Mouse (Mus musculus): ENCODE measurements at regions not wholly inside any gene's neighbourhood (a gene's known extent, or its start where the extent isn't known, plus 50 kb on each side); places are given as distances from the start of the nearest gene placed in this dataset.
"Not testable (repeated sequence)": the region's sequence is repeated elsewhere in the genome, so short reads cannot be mapped to it uniquely, and the experiment has no call there.

DNA sequence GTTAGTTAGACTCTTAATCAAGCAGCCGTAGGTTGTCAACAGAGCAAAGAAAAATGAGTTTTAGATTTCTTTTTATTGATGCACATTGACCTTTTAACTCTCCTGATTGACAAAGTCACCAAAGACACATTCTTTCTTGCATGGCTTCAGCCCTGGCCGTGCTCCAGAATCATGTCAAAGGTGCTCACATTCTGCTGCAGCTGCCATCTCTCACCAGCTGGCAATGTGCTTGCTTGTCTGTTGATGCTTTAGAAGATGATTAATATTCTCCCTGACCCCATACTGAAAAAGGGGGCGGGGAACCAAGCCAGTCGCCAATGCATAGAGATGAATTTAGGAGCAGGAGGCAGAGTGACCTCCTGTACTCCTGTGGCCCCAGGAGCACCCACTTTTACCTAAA lies 510.1 kb downstream of the Hace1 start:
- WGBS: 48% methylated on average over 4 of the region's 4 CpGs
- H3K9me3 ChIP-seq (replicated peaks; ENCODE audit: low read length): no peaks in the 10 kb centered on the region
- H3K27me3 ChIP-seq (ENCODE audit: insufficient read depth, low read length): no peaks in the 10 kb centered on the region
- no peak overlapping the region for H3K4me2 ChIP-seq (ENCODE audit: low read length)
- TF ChIP-seq CTCF (IDR thresholded peaks at IDR 0.05; ENCODE audit: low read depth): no peak
- no peak overlapping the region for H3K27ac ChIP-seq
- H3K4me1 ChIP-seq (replicated peaks; ENCODE audit: insufficient read depth, low read length): no peaks in the 10 kb centered on the region
- DNase-seq (ENCODE audit: low spot score): no peak
- H3K9ac ChIP-seq (ENCODE audit: low read depth, low read length): no peak overlapping the region
- no peak overlapping the region for H3K4me3 ChIP-seq (replicated peaks; ENCODE audit: low read depth, low read length)
- no peaks in the 10 kb centered on the region for H3K36me3 ChIP-seq (ENCODE audit: insufficient read depth, low read length)
- no peak for ATAC-seq (replicated peaks; ENCODE audit: low FRiP score, low read depth)

GRCm38 (mm10) chr10:46100837-46101236 lies 523.2 kb downstream of the Hace1 start:
- ATAC-seq (replicated peaks; ENCODE audit: low FRiP score, low read depth): no peak

DNA sequence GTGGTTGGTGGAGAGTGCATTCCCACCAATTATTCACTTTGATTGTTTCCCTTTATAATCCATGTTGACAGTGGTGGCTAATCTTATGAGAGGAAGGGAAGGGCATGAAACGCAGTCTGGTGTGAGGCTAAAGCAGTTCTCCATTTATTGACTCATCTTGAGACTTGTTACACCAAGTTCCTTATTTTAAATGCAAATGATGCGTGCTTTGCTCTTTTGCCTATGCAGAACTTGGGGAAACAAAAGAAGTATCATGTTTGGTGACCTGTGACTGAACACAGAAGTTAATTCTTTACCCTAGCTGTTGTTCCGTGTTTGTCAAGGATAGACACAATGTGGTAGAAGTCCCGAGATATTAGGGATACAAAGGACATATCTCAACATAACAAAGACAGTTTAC lies 531.2 kb downstream of the Hace1 start:
- no peak for TF ChIP-seq CTCF (IDR thresholded peaks at IDR 0.05; ENCODE audit: low read depth)
- H3K4me2 ChIP-seq (ENCODE audit: low read length): no peak overlapping the region
- no peaks in the 10 kb centered on the region for H3K9me3 ChIP-seq (replicated peaks; ENCODE audit: low read length)
- no peak overlapping the region for H3K27ac ChIP-seq
- WGBS: 78% methylated on average over 4 of the region's 4 CpGs
- H3K9ac ChIP-seq (ENCODE audit: low read depth, low read length): no peak overlapping the region
- no peaks in the 10 kb centered on the region for H3K27me3 ChIP-seq (ENCODE audit: insufficient read depth, low read length)
- no peaks in the 10 kb centered on the region for H3K36me3 ChIP-seq (ENCODE audit: insufficient read depth, low read length)
- no peak for DNase-seq (ENCODE audit: low spot score)
- ATAC-seq (replicated peaks; ENCODE audit: low FRiP score, low read depth): no peak
- H3K4me1 ChIP-seq (replicated peaks; ENCODE audit: insufficient read depth, low read length): no peaks in the 10 kb centered on the region
- no peak overlapping the region for H3K4me3 ChIP-seq (replicated peaks; ENCODE audit: low read depth, low read length)

More at GRCm38 (mm10) chr10:46100837-46101236, 523.2 kb downstream of the Hace1 start:
- Histone ChIP-seq H3K36me3 (ENCODE audit: insufficient read depth, low read length) (no peaks in the 10 kb centered on the region), H3K4me2 (ENCODE audit: low read length) (no peak overlapping the region), H3K27me3 (ENCODE audit: insufficient read depth, low read length) (no peaks in the 10 kb centered on the region), H3K9ac (ENCODE audit: low read depth, low read length) (no peak overlapping the region), H3K9me3 (replicated peaks; ENCODE audit: low read length) (no peaks in the 10 kb centered on the region), H3K27ac (no peak overlapping the region), H3K4me3 (replicated peaks; ENCODE audit: low read depth, low read length) (no peak overlapping the region), H3K4me1 (replicated peaks; ENCODE audit: insufficient read depth, low read length) (no peaks in the 10 kb centered on the region)
- no peak for DNase-seq (ENCODE audit: low spot score)
- TF ChIP-seq CTCF (IDR thresholded peaks at IDR 0.05; ENCODE audit: low read depth): no peak

DNA sequence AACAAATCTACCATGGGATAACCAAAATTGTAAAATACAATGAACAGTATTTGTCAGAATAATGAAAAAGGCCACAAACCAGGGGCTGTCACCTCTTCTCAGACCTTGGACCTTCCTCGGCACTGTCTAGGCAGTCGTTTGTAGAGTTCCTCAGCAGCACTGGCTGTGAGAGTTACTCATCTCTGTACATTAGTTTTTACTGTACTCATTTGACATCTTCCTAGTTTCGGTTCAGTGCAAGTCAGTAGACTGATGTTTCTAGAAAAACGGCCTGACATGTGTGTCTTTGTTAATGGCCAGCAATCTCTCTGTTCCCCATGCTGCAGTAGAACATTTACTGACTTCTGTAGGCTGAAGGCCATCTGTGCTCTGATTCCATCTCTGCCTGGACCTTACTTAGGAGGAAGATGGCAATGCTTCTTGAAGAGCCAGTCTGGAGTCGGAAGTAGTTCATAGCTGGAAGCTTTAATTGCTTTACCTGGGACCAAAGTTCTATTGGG lies 537.1 kb downstream of the Hace1 start:
- TF ChIP-seq CTCF (IDR thresholded peaks at IDR 0.05; ENCODE audit: low read depth): no peak
- no peak for DNase-seq (ENCODE audit: low spot score)
- H3K4me2 ChIP-seq (ENCODE audit: low read length): no peak overlapping the region
- H3K9ac ChIP-seq (ENCODE audit: low read depth, low read length): no peak overlapping the region
- WGBS: 90% methylated on average over 5 of the region's 5 CpGs
- no peak overlapping the region for H3K27ac ChIP-seq
- no peak for ATAC-seq (replicated peaks; ENCODE audit: low FRiP score, low read depth)
- H3K4me1 ChIP-seq (replicated peaks; ENCODE audit: insufficient read depth, low read length): no peaks in the 10 kb centered on the region
- H3K9me3 ChIP-seq (replicated peaks; ENCODE audit: low read length): no peaks in the 10 kb centered on the region
- no peaks in the 10 kb centered on the region for H3K36me3 ChIP-seq (ENCODE audit: insufficient read depth, low read length)
- H3K27me3 ChIP-seq (ENCODE audit: insufficient read depth, low read length): no peaks in the 10 kb centered on the region
- no peak overlapping the region for H3K4me3 ChIP-seq (replicated peaks; ENCODE audit: low read depth, low read length)

GRCm38 (mm10) chr10:46122409-46122808 lies 544.8 kb downstream of the Hace1 start:
- H3K9me3 ChIP-seq (replicated peaks; ENCODE audit: low read length); H3K27me3 ChIP-seq (ENCODE audit: insufficient read depth, low read length); H3K36me3 ChIP-seq (ENCODE audit: insufficient read depth, low read length); H3K4me2 ChIP-seq (ENCODE audit: low read length); H3K4me3 ChIP-seq (replicated peaks; ENCODE audit: low read depth, low read length); H3K4me1 ChIP-seq (replicated peaks; ENCODE audit: insufficient read depth, low read length); H3K27ac ChIP-seq; DNase-seq (ENCODE audit: low spot score); H3K9ac ChIP-seq (ENCODE audit: low read depth, low read length); ATAC-seq (replicated peaks; ENCODE audit: low FRiP score, low read depth): not testable (repeated sequence)
- WGBS: 70% methylated on average over 1 of the region's 2 CpGs

GRCm38 (mm10) chr10:46123795-46124194 lies 546.2 kb downstream of the Hace1 start:
- Histone ChIP-seq H3K27me3 (ENCODE audit: insufficient read depth, low read length) (no peaks in the 10 kb centered on the region), H3K9ac (ENCODE audit: low read depth, low read length) (no peak overlapping the region), H3K4me3 (replicated peaks; ENCODE audit: low read depth, low read length) (no peak overlapping the region), H3K27ac (no peak overlapping the region), H3K9me3 (replicated peaks; ENCODE audit: low read length) (no peaks in the 10 kb centered on the region), H3K36me3 (ENCODE audit: insufficient read depth, low read length) (no peaks in the 10 kb centered on the region), H3K4me2 (ENCODE audit: low read length) (no peak overlapping the region), H3K4me1 (replicated peaks; ENCODE audit: insufficient read depth, low read length) (no peaks in the 10 kb centered on the region)
- DNase-seq (ENCODE audit: low spot score) (no peak), ATAC-seq (replicated peaks; ENCODE audit: low FRiP score, low read depth) (no peak)
- TF ChIP-seq CTCF (IDR thresholded peaks at IDR 0.05; ENCODE audit: low read depth): no peak

GRCm38 (mm10) chr10:46135120-46135748 lies 557.6 kb downstream of the Hace1 start:
- H3K4me1 ChIP-seq (replicated peaks; ENCODE audit: insufficient read depth, low read length): no peaks in the 10 kb centered on the region
- no peaks in the 10 kb centered on the region for H3K27me3 ChIP-seq (ENCODE audit: insufficient read depth, low read length)
- DNase-seq (ENCODE audit: low spot score): no peak
- no peak for TF ChIP-seq CTCF (IDR thresholded peaks at IDR 0.05; ENCODE audit: low read depth)
- H3K36me3 ChIP-seq (ENCODE audit: insufficient read depth, low read length): no peaks in the 10 kb centered on the region
- ATAC-seq (replicated peaks; ENCODE audit: low FRiP score, low read depth): no peak
- no peaks in the 10 kb centered on the region for H3K9me3 ChIP-seq (replicated peaks; ENCODE audit: low read length)
- H3K4me3 ChIP-seq (replicated peaks; ENCODE audit: low read depth, low read length): no peak overlapping the region
- no peak overlapping the region for H3K27ac ChIP-seq
- no peak overlapping the region for H3K9ac ChIP-seq (ENCODE audit: low read depth, low read length)
- 31% methylated on average over 2 of the region's 2 CpGs for WGBS
- no peak overlapping the region for H3K4me2 ChIP-seq (ENCODE audit: low read length)
